Mouse (Mus musculus): ENCODE data around the gene Syt7. TPM values are rescaled to one million over a fixed set of nuclear protein-coding genes. Genes with fewer than 3 reads are reported as not detected.

The Syt7 gene
- polyA plus RNA-seq, 1 experiment from 2014 or later = 0.96 TPM

DNA sequence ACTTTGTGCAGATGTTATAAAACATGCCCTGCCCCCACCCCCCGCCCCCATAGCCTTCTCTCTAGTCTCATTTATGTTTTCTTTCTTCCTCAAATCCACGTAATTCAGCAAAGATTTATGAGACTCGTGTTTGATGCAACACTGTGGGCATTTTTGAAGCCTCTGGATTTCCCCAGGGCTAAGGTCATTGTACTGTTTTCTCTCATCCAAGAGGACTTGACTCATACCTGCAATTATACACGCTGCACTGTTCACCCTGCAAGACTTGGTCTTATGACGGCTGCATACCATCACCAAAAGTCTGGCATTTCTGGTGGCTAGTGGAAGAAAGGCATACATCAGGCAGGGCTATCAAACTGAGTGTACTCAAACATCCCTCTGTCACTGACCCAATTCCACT lies 8.9 kb upstream of the Syt7 start:
- H3K9me3 ChIP-seq (ENCODE audit: low read length) = 0 out of 2 replicates have a peak, but pooled peaks cover 3% of the 10 kb centered on the region
- 71% methylated on average over 5 of the region's 5 CpGs for WGBS
- peaks cover 10% of the 10 kb centered on the region; the same call in 1 of the 2 replicates for H3K4me1 ChIP-seq (ENCODE audit: insufficient read depth, low read length)
- peaks cover 10% of the 10 kb centered on the region; the same call in 1 of the 2 replicates for H3K27me3 ChIP-seq (ENCODE audit: insufficient read depth, low read length)
- H3K36me3 ChIP-seq (ENCODE audit: insufficient read depth, low read length) = no peaks in the 10 kb centered on the region
- no peak overlapping the region for H3K4me2 ChIP-seq (replicated peaks; ENCODE audit: low read depth, low read length)
- H3K9ac ChIP-seq (replicated peaks; ENCODE audit: low read length) = no peak overlapping the region
- H3K4me3 ChIP-seq (ENCODE audit: low read length) = no peak overlapping the region
- ATAC-seq (ENCODE audit: low FRiP score, low TSS enrichment) = no peak
- H3K27ac ChIP-seq (ENCODE audit: low read length) = no peak overlapping the region

DNA sequence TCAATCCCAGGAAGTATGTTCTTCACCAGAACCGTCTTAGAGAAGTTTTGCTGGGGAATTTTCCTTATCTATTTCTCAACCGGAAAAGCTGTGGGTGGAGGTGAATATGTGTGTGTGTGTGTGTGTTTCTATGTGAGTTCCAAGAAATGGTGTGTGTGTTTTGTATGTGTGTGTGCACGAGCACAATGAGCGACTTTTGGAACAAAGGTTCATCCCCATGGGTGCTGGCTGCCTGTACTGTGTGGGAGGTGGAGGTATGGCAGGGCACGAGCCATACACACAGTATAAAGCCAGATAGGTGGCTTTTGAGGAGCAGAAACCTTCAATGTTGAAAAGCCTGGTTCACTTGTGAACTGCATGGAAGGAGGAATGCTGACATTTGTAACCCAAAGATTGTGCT lies 1.2 kb upstream of the Syt7 start:
- peaks cover 8% of the 10 kb centered on the region for H3K4me1 ChIP-seq (ENCODE audit: insufficient read depth, low read length)
- H3K4me2 ChIP-seq (replicated peaks; ENCODE audit: low read depth, low read length) = no peak overlapping the region
- H3K27me3 ChIP-seq (ENCODE audit: insufficient read depth, low read length) = peaks cover 20% of the 10 kb centered on the region
- H3K27ac ChIP-seq (ENCODE audit: low read length) = no peak overlapping the region
- no peak overlapping the region for H3K9ac ChIP-seq (replicated peaks; ENCODE audit: low read length)
- 62% methylated on average over 5 of the region's 5 CpGs for WGBS
- H3K9me3 ChIP-seq (ENCODE audit: low read length) = no peaks in the 10 kb centered on the region
- no peak for ATAC-seq (ENCODE audit: low FRiP score, low TSS enrichment)
- H3K4me3 ChIP-seq (ENCODE audit: low read length) = no peak overlapping the region
- no peaks in the 10 kb centered on the region for H3K36me3 ChIP-seq (ENCODE audit: insufficient read depth, low read length)

DNA sequence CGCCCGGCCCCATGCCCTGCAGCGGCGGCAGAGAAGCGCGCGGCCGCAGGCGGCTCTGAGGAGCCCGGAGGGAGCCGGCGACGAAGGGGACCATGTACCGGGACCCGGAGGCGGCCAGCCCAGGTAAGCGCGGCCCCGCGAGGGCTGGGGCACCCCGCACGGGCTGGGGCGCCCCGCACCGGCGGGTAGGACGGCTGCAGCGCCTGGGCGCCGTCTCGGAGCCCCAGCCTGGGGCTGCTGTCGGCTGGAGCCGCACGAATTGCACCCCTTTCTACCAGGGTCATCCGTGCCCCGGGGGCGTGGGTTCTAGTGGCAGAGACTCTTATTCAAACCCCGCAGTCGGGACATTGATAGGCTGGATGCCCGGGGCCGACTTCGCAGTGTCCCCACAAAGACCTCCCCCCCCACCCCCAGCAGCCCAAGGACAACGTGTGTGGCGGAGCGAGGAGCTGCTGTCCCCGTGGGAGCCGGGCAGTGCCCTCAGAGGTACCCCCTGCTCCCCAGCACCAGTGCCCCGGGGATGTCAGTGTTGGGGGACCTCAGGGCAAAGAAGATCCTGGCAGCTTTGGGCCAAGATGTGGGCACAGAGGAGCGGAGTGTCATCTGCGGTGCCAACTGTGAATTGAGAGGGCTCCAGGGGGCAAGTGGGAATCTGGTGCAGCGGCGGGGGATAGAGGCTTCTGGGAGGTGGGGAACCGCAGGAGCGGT lies 655 bp downstream of the Syt7 start:
- Histone ChIP-seq H3K4me3 (ENCODE audit: low read length) (peak overlapping the region; percentile 58), H3K27ac (ENCODE audit: low read length) (no peak overlapping the region), H3K4me1 (ENCODE audit: insufficient read depth, low read length) (peaks cover 8% of the 10 kb centered on the region), H3K9me3 (ENCODE audit: low read length) (no peaks in the 10 kb centered on the region), H3K4me2 (replicated peaks; ENCODE audit: low read depth, low read length) (peak overlapping the region; percentile 91), H3K9ac (replicated peaks; ENCODE audit: low read length) (peak overlapping the region; percentile 74), H3K36me3 (ENCODE audit: insufficient read depth, low read length) (no peaks in the 10 kb centered on the region), H3K27me3 (ENCODE audit: insufficient read depth, low read length) (peaks cover 17% of the 10 kb centered on the region)
- under 1% methylated on average over 50 of the region's 54 CpGs for WGBS
- peak; percentile 46 for ATAC-seq (ENCODE audit: low FRiP score, low TSS enrichment)

- WGBS = 15% methylated on average over 12 of the region's 12 CpGs
- no peak overlapping the region for H3K9ac ChIP-seq (replicated peaks; ENCODE audit: low read length)
Observed at GRCm38 (mm10) chr19:10390099-10390680, 1.3 kb downstream of the Syt7 start.

DNA sequence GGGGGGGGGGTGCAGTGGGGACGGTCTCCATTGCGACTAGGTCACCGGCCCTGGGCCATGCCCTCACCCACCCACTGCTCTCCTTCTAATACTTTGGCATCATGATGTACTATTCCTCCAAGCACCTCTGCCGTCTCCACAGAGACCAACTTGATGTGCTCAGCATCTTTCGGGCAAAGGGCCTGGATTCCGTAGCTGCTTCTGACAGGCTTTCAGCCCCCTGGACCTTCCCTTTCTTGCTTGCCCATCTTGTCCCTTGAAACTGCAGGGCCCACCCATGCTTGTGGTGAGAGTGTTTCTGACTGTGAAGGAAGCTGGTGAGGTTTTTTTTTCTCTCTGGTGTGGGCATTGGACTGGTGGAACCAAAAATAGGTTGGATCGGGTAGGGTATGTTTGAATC lies 2.1 kb downstream of the Syt7 start:
- Histone ChIP-seq H3K4me3 (ENCODE audit: low read length) (no peak overlapping the region), H3K36me3 (ENCODE audit: insufficient read depth, low read length) (no peaks in the 10 kb centered on the region), H3K9ac (replicated peaks; ENCODE audit: low read length) (no peak overlapping the region), H3K27me3 (ENCODE audit: insufficient read depth, low read length) (peaks cover 17% of the 10 kb centered on the region), H3K4me2 (replicated peaks; ENCODE audit: low read depth, low read length) (no peak overlapping the region), H3K4me1 (ENCODE audit: insufficient read depth, low read length) (peaks cover 8% of the 10 kb centered on the region), H3K9me3 (ENCODE audit: low read length) (no peaks in the 10 kb centered on the region), H3K27ac (ENCODE audit: low read length) (no peak overlapping the region)
- no peak for ATAC-seq (ENCODE audit: low FRiP score, low TSS enrichment)
- 74% methylated on average over 7 of the region's 7 CpGs for WGBS

More at GRCm38 (mm10) chr19:10390099-10390680, 1.3 kb downstream of the Syt7 start:
- no peak for ATAC-seq (ENCODE audit: low FRiP score, low TSS enrichment)
- peak overlapping the region; percentile 58 for H3K4me3 ChIP-seq (ENCODE audit: low read length)
- H3K27ac ChIP-seq (ENCODE audit: low read length) = no peak overlapping the region
- H3K4me2 ChIP-seq (replicated peaks; ENCODE audit: low read depth, low read length) = peak overlapping the region; percentile 91
- H3K27me3 ChIP-seq (ENCODE audit: insufficient read depth, low read length) = peaks cover 17% of the 10 kb centered on the region
- no peaks in the 10 kb centered on the region for H3K36me3 ChIP-seq (ENCODE audit: insufficient read depth, low read length)
- peaks cover 8% of the 10 kb centered on the region for H3K4me1 ChIP-seq (ENCODE audit: insufficient read depth, low read length)
- H3K9me3 ChIP-seq (ENCODE audit: low read length) = no peaks in the 10 kb centered on the region

DNA sequence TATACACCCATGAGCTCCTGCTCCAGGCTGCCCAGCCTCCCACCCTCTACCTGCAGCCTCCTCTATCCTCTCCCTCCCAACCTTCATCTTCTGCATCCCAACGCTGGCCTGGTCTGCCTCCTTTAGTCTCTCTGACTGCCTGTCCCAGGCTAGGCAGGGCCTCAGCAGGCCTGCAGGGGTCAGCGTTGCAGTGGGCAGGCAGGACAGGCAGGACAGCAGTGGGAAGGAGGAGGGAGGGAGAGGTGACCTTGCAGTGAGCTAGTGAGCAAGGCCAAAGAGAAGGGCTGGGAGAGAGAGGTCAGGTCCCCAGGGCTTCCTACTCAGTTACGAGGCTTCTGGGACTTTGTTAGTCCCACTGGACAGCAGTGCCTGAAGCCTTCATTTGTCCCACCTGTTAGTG lies 3.1 kb downstream of the Syt7 start:
- 14% methylated on average over 3 of the region's 3 CpGs for WGBS
- ATAC-seq (ENCODE audit: low FRiP score, low TSS enrichment) = no peak
- Histone ChIP-seq H3K4me1 (ENCODE audit: insufficient read depth, low read length) (peaks cover 8% of the 10 kb centered on the region), H3K9me3 (ENCODE audit: low read length) (no peaks in the 10 kb centered on the region), H3K9ac (replicated peaks; ENCODE audit: low read length) (no peak overlapping the region), H3K4me3 (ENCODE audit: low read length) (no peak overlapping the region), H3K27ac (ENCODE audit: low read length) (no peak overlapping the region), H3K27me3 (ENCODE audit: insufficient read depth, low read length) (peaks cover 17% of the 10 kb centered on the region), H3K4me2 (replicated peaks; ENCODE audit: low read depth, low read length) (no peak overlapping the region), H3K36me3 (ENCODE audit: insufficient read depth, low read length) (no peaks in the 10 kb centered on the region)

DNA sequence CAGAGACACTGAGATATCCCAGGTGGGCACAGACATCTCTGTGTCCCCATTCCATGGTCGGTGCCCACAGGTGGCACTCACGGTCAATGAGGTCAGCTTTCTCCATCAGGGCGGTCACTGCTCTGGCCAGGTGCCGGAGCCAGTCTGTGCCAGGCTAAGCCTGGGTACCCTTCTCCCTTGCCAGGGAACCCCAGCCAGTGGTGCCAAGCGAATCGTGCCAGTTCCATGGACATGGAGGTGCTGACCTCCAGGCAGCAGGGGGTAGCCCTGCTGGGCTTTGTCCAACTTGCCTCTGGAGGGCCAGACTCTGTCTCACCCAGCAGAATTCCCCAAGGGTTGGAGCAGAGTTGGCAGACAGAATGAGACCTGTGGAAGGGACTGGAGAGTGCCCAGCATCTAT lies 4.6 kb downstream of the Syt7 start:
- H3K27me3 ChIP-seq (ENCODE audit: insufficient read depth, low read length) = peaks cover 12% of the 10 kb centered on the region
- WGBS = 90% methylated on average over 6 of the region's 6 CpGs
- H3K9ac ChIP-seq (replicated peaks; ENCODE audit: low read length) = no peak overlapping the region
- no peak overlapping the region for H3K4me2 ChIP-seq (replicated peaks; ENCODE audit: low read depth, low read length)
- no peaks in the 10 kb centered on the region for H3K9me3 ChIP-seq (ENCODE audit: low read length)
- no peak overlapping the region for H3K27ac ChIP-seq (ENCODE audit: low read length)
- ATAC-seq (ENCODE audit: low FRiP score, low TSS enrichment) = no peak
- peaks cover 8% of the 10 kb centered on the region for H3K4me1 ChIP-seq (ENCODE audit: insufficient read depth, low read length)
- H3K4me3 ChIP-seq (ENCODE audit: low read length) = no peak overlapping the region
- no peaks in the 10 kb centered on the region for H3K36me3 ChIP-seq (ENCODE audit: insufficient read depth, low read length)

- Histone ChIP-seq H3K4me2 (replicated peaks; ENCODE audit: low read depth, low read length) (no peak overlapping the region), H3K36me3 (ENCODE audit: insufficient read depth, low read length) (no peaks in the 10 kb centered on the region), H3K4me1 (ENCODE audit: insufficient read depth, low read length) (peaks cover 8% of the 10 kb centered on the region), H3K27ac (ENCODE audit: low read length) (no peak overlapping the region), H3K9ac (replicated peaks; ENCODE audit: low read length) (no peak overlapping the region), H3K27me3 (ENCODE audit: insufficient read depth, low read length) (peaks cover 12% of the 10 kb centered on the region), H3K9me3 (ENCODE audit: low read length) (no peaks in the 10 kb centered on the region), H3K4me3 (ENCODE audit: low read length) (no peak overlapping the region)
- no peak for ATAC-seq (ENCODE audit: low FRiP score, low TSS enrichment)
- WGBS = 80% methylated on average over 15 of the region's 15 CpGs
Observed at GRCm38 (mm10) chr19:10393874-10394500, 5.1 kb downstream of the Syt7 start.

DNA sequence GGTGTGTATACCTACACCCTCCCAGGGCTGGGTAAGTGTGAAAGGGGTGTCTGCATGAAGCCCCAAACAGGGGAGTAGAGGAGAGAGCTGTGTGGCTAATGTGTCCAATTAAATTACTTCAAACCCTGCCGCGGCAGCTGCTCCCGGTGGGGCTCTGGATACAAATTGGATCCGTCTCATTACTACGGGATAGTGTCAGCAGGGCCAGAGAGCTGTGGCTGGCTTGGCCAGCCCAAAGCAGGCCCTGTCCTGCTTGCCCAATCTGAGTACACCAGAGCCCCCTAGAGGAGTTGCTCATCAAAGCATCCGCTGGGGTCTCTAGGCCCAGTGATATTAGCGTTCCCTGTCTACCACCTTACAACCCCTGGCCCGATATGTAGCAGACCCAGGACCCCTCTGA lies 6.3 kb downstream of the Syt7 start:
- no peak for ATAC-seq (ENCODE audit: low FRiP score, low TSS enrichment)
- Histone ChIP-seq H3K9me3 (ENCODE audit: low read length) (no peaks in the 10 kb centered on the region), H3K4me2 (replicated peaks; ENCODE audit: low read depth, low read length) (no peak overlapping the region), H3K36me3 (ENCODE audit: insufficient read depth, low read length) (no peaks in the 10 kb centered on the region), H3K27me3 (ENCODE audit: insufficient read depth, low read length) (peaks cover 5% of the 10 kb centered on the region), H3K4me1 (ENCODE audit: insufficient read depth, low read length) (no peaks in the 10 kb centered on the region), H3K27ac (ENCODE audit: low read length) (no peak overlapping the region), H3K9ac (replicated peaks; ENCODE audit: low read length) (no peak overlapping the region), H3K4me3 (ENCODE audit: low read length) (no peak overlapping the region)
- WGBS = 23% methylated on average over 8 of the region's 8 CpGs

DNA sequence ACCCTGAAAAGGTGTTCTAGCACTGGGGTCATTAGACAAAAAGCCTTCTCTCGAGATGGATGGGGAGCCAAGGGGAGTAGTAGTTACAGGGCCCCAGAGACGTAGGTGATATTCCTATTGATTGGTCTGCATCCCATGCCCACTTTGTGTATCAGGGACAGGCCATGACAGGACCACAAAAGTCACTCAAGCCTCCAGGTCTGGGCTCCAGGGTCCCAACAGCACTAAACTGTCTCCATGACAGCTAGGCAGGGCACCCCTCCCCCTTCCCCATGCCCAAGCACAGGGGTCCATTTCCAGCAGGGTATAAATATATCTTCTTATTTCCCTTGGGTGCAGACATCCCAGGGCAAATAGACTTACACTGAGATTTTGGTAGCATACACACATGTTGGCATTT lies 8.1 kb downstream of the Syt7 start:
- H3K9ac ChIP-seq (replicated peaks; ENCODE audit: low read length) = no peak overlapping the region
- no peak for ATAC-seq (ENCODE audit: low FRiP score, low TSS enrichment)
- H3K4me3 ChIP-seq (ENCODE audit: low read length) = no peak overlapping the region
- H3K27me3 ChIP-seq (ENCODE audit: insufficient read depth, low read length) = no peaks in the 10 kb centered on the region
- no peaks in the 10 kb centered on the region for H3K9me3 ChIP-seq (ENCODE audit: low read length)
- no peak overlapping the region for H3K27ac ChIP-seq (ENCODE audit: low read length)
- H3K4me1 ChIP-seq (ENCODE audit: insufficient read depth, low read length) = no peaks in the 10 kb centered on the region
- H3K36me3 ChIP-seq (ENCODE audit: insufficient read depth, low read length) = no peaks in the 10 kb centered on the region
- WGBS = 72% methylated on average over 2 of the region's 2 CpGs
- H3K4me2 ChIP-seq (replicated peaks; ENCODE audit: low read depth, low read length) = no peak overlapping the region

Measured in kidney, embryonic 16.5 days (tissue).